Mouse (Mus musculus) cerebellum, postnatal 4 days (tissue): ENCODE results near the gene Aamp.

Experiments
- DNase-seq, 2 experiments: peaks; one replicate each; pipeline ENCODE4 v3.0.0; 2022; ENCODE audit warnings: low spot score in 2 of 2, mixed read lengths in 1 of 2

The Aamp gene

GRCm38 (mm10) chr1:74237671-74238070, 46.9 kb downstream of the Aamp start:
- no peak for DNase-seq

- DNase-seq, result peak in 1 of 2 experiments; percentile 32
Measured at GRCm38 (mm10) chr1:74236590-74237317, 47.8 kb downstream of the Aamp start.

- DNase-seq, result peak; percentile 89 to 97
Measured at GRCm38 (mm10) chr1:74235938-74236589, 48.5 kb downstream of the Aamp start, which contains the start of gene Arpc2. Gene Arpc2, plus strand, starts transcription at chr1:74236084.

GRCm38 (mm10) chr1:74230992-74231391, 53.5 kb downstream of the Aamp start:
- DNase-seq, result no peak

GRCm38 (mm10) chr1:74229942-74230341, 54.6 kb downstream of the Aamp start:
- DNase-seq, result no peak
